Mouse (Mus musculus): ENCODE measurements around the gene Chaf1a. TPM values are rescaled to one million over a fixed set of nuclear protein-coding genes. Genes with fewer than 3 reads are reported as not detected.
"Not testable (repeated sequence)": the region's sequence is repeated elsewhere in the genome, so short reads cannot be mapped to it uniquely, and the experiment has no call there.

Gene Chaf1a
- polyA plus RNA-seq, 1 experiment from 2014 or later = 3.0 TPM

- peak; percentile 52 for ATAC-seq
- peak; percentile 99 for DNase-seq (ENCODE audit: low spot score)
- Histone ChIP-seq H3K36me3 (ENCODE audit: insufficient read depth, low read length) (peaks cover 16% of the 10 kb centered on the region), H3K9me3 (ENCODE audit: low read length) (no peaks in the 10 kb centered on the region), H3K4me3 (ENCODE audit: low read depth, low read length) (peak within 1 kb of the TSS; percentile 80), H3K9ac (replicated peaks; ENCODE audit: low read depth) (peak within 1 kb of the TSS; percentile 69), H3K4me1 (ENCODE audit: insufficient read depth, low read depth, low read length) (peaks cover 12% of the 10 kb centered on the region; the same call in 1 of the 2 replicates), H3K27ac (ENCODE audit: low read length) (peak within 1 kb of the TSS; percentile 98; the same call in 1 of the 2 replicates), H3K27me3 (replicated peaks; ENCODE audit: insufficient read depth, low read length) (no peaks in the 10 kb centered on the region), H3K4me2 (replicated peaks; ENCODE audit: low read depth, low read length) (peak within 1 kb of the TSS; percentile 68)
- 0% methylated on average over 35 of the region's 35 CpGs for WGBS
- TF ChIP-seq EP300 (IDR thresholded peaks at IDR 0.05) (peak; percentile 65), CTCF (IDR thresholded peaks at IDR 0.05) (peak; percentile 69)
Measured at GRCm38 (mm10) chr17:56074827-56075208, 34.6 kb downstream of the Chaf1a start, which contains the start of gene Ubxn6. TSS of gene Ubxn6 (minus strand) at chr17:56075028.

- Histone ChIP-seq H3K4me2 (replicated peaks; ENCODE audit: low read depth, low read length) (no peak overlapping the region), H3K36me3 (ENCODE audit: insufficient read depth, low read length) (no peaks in the 10 kb centered on the region; the same call in 1 of the 2 replicates), H3K27ac (ENCODE audit: low read length) (no peak overlapping the region), H3K27me3 (replicated peaks; ENCODE audit: insufficient read depth, low read length) (no peaks in the 10 kb centered on the region), H3K4me3 (ENCODE audit: low read depth, low read length) (no peak overlapping the region), H3K9ac (replicated peaks; ENCODE audit: low read depth) (no peak overlapping the region), H3K4me1 (ENCODE audit: insufficient read depth, low read depth, low read length) (peaks cover 27% of the 10 kb centered on the region; the same call in 1 of the 2 replicates), H3K9me3 (ENCODE audit: low read length) (no peaks in the 10 kb centered on the region)
- 87% methylated on average over 5 of the region's 5 CpGs for WGBS
- TF ChIP-seq CTCF (IDR thresholded peaks at IDR 0.05) (0 out of 2 replicates have a peak, but pooled peaks have one; percentile 1), EP300 (IDR thresholded peaks at IDR 0.05) (no peak)
- no peak for DNase-seq (ENCODE audit: low spot score)
- ATAC-seq = no peak
Measured at GRCm38 (mm10) chr17:56077523-56077922, 37.3 kb downstream of the Chaf1a start.

- 66% methylated on average over 9 of the region's 9 CpGs for WGBS
- H3K9me3 ChIP-seq (ENCODE audit: low read length); H3K4me2 ChIP-seq (replicated peaks; ENCODE audit: low read depth, low read length); H3K27me3 ChIP-seq (replicated peaks; ENCODE audit: insufficient read depth, low read length); H3K36me3 ChIP-seq (ENCODE audit: insufficient read depth, low read length); H3K4me3 ChIP-seq (ENCODE audit: low read depth, low read length); H3K9ac ChIP-seq (replicated peaks; ENCODE audit: low read depth); ATAC-seq: not testable (repeated sequence)
- DNase-seq (ENCODE audit: low spot score) = peak; percentile 22
- H3K27ac ChIP-seq (ENCODE audit: low read length) = peak overlapping the region; percentile 71; the same call in 1 of the 2 replicates
- H3K4me1 ChIP-seq (ENCODE audit: insufficient read depth, low read depth, low read length) = peaks cover 27% of the 10 kb centered on the region; the same call in 1 of the 2 replicates
Measured at GRCm38 (mm10) chr17:56078361-56078760, 38.1 kb downstream of the Chaf1a start.

GRCm38 (mm10) chr17:56078880-56079795 lies 38.9 kb downstream of the Chaf1a start, which contains the start of gene Hdgfl2:
TSS of gene Hdgfl2 (plus strand) at chr17:56079634.
- Histone ChIP-seq H3K4me2 (replicated peaks; ENCODE audit: low read depth, low read length) (peak within 1 kb of the TSS; percentile 90), H3K27me3 (replicated peaks; ENCODE audit: insufficient read depth, low read length) (no peaks in the 10 kb centered on the region), H3K9ac (replicated peaks; ENCODE audit: low read depth) (peak within 1 kb of the TSS; percentile 84), H3K9me3 (ENCODE audit: low read length) (no peaks in the 10 kb centered on the region), H3K4me1 (ENCODE audit: insufficient read depth, low read depth, low read length) (peaks cover 24% of the 10 kb centered on the region; the same call in 1 of the 2 replicates), H3K36me3 (ENCODE audit: insufficient read depth, low read length) (peaks cover 3% of the 10 kb centered on the region; the same call in 1 of the 2 replicates), H3K27ac (ENCODE audit: low read length) (peak within 1 kb of the TSS; percentile 84), H3K4me3 (ENCODE audit: low read depth, low read length) (peak within 1 kb of the TSS; percentile 83)
- DNase-seq (ENCODE audit: low spot score) (peak; percentile 100), ATAC-seq (peak; percentile 91)
- TF ChIP-seq CTCF (IDR thresholded peaks at IDR 0.05) = no peak
- peak; percentile 64 for TF ChIP-seq EP300 (IDR thresholded peaks at IDR 0.05)
- under 1% methylated on average over 61 of the region's 61 CpGs for WGBS

- Histone ChIP-seq H3K9ac (replicated peaks; ENCODE audit: low read depth) (peak overlapping the region; percentile 84), H3K4me2 (replicated peaks; ENCODE audit: low read depth, low read length) (peak overlapping the region; percentile 90), H3K36me3 (ENCODE audit: insufficient read depth, low read length) (peaks cover 7% of the 10 kb centered on the region; the same call in 1 of the 2 replicates), H3K27ac (ENCODE audit: low read length) (peak overlapping the region; percentile 84), H3K27me3 (replicated peaks; ENCODE audit: insufficient read depth, low read length) (no peaks in the 10 kb centered on the region), H3K9me3 (ENCODE audit: low read length) (no peaks in the 10 kb centered on the region), H3K4me3 (ENCODE audit: low read depth, low read length) (peak overlapping the region; percentile 83), H3K4me1 (ENCODE audit: insufficient read depth, low read depth, low read length) (peaks cover 21% of the 10 kb centered on the region; the same call in 1 of the 2 replicates)
- WGBS = 1% methylated on average over 10 of the region's 11 CpGs
- peak; percentile 56 for DNase-seq (ENCODE audit: low spot score)
- TF ChIP-seq CTCF (IDR thresholded peaks at IDR 0.05) = no peak
- no peak for TF ChIP-seq EP300 (IDR thresholded peaks at IDR 0.05)
- ATAC-seq = no peak
Measured at GRCm38 (mm10) chr17:56079921-56080320, 39.7 kb downstream of the Chaf1a start.

Data from lung, postnatal 0 days (tissue).